Mouse (Mus musculus) liver, embryonic 12.5 days (tissue): ENCODE measurements around the gene Ndufaf8. TPM values are rescaled to one million over a fixed set of nuclear protein-coding genes. Genes with fewer than 3 reads are reported as not detected.

Source experiments
- ATAC-seq: fragments of 200-750 bp; cut with Nextera tagmentation; 2 replicates; pipeline ENCODE4 v1.8.0; 2017; ENCODE audit warnings: moderate number of reproducible peaks, mild to moderate bottlenecking, moderate library complexity
- H3K27ac ChIP-seq: fragments of 300-500 bp; sonication (generic); 2 replicates; pipeline ENCODE4 v1.5.1; 2016; ENCODE audit warnings: mild to moderate bottlenecking
- H3K27me3 ChIP-seq: fragments of 300-500 bp; sonication (generic); replicated peaks from 2 replicates; pipeline ENCODE4 v1.6.1; 2016; ENCODE audit warnings: mild to moderate bottlenecking, moderate library complexity
- H3K36me3 ChIP-seq: fragments of 300-500 bp; sonication (generic); 2 replicates; pipeline ENCODE4 v1.6.1; 2016; ENCODE audit warnings: mild to moderate bottlenecking, moderate library complexity
- H3K4me1 ChIP-seq: fragments of 300-500 bp; sonication (generic); 2 replicates; pipeline ENCODE4 v1.6.1; 2016
- H3K4me2 ChIP-seq: fragments of 300-500 bp; sonication (generic); 2 replicates; pipeline ENCODE4 v1.6.1; 2016; ENCODE audit warnings: mild to moderate bottlenecking, moderate library complexity
- H3K4me3 ChIP-seq: fragments of 300-500 bp; sonication (generic); 2 replicates; pipeline ENCODE4 v1.5.1; 2016; ENCODE audit warnings: mild to moderate bottlenecking, moderate library complexity
- H3K9ac ChIP-seq: fragments of 300-500 bp; sonication (generic); 2 replicates; pipeline ENCODE4 v1.6.1; 2016; ENCODE audit warnings: mild to moderate bottlenecking, moderate library complexity
- H3K9me3 ChIP-seq: fragments of 300-500 bp; sonication (generic); replicated peaks from 2 replicates; pipeline ENCODE4 v1.6.1; 2016; ENCODE audit warnings: mild to moderate bottlenecking, moderate library complexity
- WGBS: fragments of 180-500 bp; shearing (Covaris S2); methylation state at CpG from one replicate; pipeline ENCODE4 v1.1.7; 2016; ENCODE audit not compliant: insufficient replicate concordance; 5-methylcytosine and 5-hydroxymethylcytosine counted together
- polyA plus RNA-seq: library from polyadenylated mRNA; unstranded; fragments of >200 nt; fragmentation: Nextera tagmentation; extraction: Ambion mirVana; gene quantifications from 2 replicates; pipeline ENCODE4 v1.2.1, GENCODE M21; 2016

Ndufaf8 gene
- polyA plus RNA-seq, 1 experiment from 2014 or later = 68.1 TPM

DNA sequence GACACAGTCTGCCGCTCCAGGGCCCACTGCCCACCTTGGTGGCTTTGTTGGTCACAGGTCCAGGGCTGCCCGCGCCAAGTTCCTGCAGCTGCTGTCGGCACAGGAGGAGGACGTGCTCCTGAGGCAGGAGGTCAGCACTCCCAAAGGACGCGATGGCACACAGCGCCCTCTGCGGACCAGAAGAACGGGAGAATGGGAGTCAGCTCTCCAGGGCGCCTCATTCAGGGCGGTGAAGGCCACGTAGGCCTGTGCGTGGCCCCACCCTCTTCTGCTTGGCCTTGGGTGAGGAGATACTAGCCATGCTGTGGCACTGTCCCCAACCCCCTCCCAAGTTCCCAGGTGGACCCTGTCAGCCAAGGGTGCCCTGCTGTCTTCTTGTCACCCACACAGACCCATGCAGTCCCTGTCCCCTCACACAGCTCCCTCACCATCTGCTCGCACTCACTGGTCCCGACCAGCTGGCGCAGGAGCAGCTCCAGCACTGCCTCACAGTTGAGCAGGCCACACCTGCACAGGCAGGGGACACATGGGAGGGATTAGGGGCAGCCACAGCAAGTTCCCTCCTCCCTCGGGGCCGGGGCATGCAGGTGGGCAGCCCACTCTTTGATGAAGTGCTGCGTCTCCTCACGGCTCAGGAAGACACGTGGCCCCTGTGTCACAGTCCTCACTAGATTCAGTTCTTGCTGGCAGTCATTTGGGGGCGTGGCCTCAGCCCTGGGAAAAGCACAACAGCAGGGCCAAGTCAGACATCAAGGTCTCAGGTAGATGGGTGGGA, 5.7 kb upstream of the Ndufaf8 start:
- Histone ChIP-seq H3K27me3 (no peaks in the 10 kb centered on the region), H3K9ac (no peak overlapping the region), H3K36me3 (peaks cover 67% of the 10 kb centered on the region), H3K4me1 (peaks cover 22% of the 10 kb centered on the region), H3K4me2 (no peak overlapping the region), H3K9me3 (no peaks in the 10 kb centered on the region), H3K27ac (no peak overlapping the region), H3K4me3 (no peak overlapping the region)
- 78% methylated on average over 22 of the region's 23 CpGs for WGBS
- ATAC-seq = 0 out of 2 replicates have a peak, but pooled peaks have one; percentile 17

DNA sequence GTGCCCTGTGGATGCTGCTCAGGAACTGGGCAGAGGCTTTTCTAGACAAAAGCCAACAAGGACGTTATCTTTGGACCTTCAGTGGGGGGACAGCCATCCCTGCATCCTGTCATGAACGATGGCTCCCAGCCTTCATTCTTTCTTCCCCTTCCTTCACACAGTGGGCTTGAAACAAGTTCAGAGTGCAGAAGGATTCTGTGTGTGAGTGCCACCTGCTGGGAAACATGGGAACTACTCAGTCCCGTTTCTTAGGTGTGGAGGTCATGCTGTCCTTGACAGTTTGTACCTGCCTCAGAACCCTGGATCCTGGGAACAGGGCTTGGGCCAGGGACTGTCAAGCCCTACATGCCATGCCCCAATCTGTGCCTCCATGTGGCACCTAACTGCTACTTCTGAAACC, 2.3 kb downstream of the Ndufaf8 start:
- Histone ChIP-seq H3K4me2 (no peak overlapping the region), H3K4me3 (no peak overlapping the region), H3K27me3 (no peaks in the 10 kb centered on the region), H3K36me3 (peaks cover 39% of the 10 kb centered on the region), H3K9ac (no peak overlapping the region), H3K4me1 (peaks cover 35% of the 10 kb centered on the region), H3K27ac (0 out of 2 replicates have a peak overlapping the region, but pooled peaks have one; percentile 39), H3K9me3 (no peaks in the 10 kb centered on the region)
- ATAC-seq = no peak
- WGBS = 4% methylated on average over 3 of the region's 3 CpGs

DNA sequence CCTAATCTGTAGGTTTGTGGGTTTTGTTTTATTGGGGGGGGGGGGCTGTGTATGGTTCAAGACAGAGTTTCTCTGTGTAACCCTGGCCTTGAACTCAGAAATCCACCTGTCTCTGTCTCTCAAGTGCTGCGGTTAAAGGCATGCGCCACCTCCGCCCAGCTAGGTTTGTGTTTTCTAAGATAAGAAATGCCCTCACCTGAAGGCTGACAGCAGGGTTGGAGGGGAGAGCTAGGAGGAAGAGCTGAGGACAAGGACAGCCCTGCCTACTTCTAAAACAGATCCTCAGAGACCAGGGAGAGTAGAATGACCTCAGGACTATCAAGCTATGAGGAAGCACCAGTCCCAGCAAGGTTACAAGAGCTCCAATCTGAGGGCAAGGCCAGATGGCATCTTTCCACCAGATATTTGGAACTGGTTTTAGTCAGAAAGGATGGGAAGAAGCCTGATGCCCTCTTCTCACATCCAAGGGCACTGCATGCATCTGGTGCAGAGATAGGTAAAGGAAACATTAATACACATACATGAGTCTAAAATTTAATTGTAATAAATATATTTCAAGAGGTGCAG, 4.8 kb downstream of the Ndufaf8 start:
- peaks cover 56% of the 10 kb centered on the region for H3K36me3 ChIP-seq
- WGBS = 62% methylated on average over 3 of the region's 3 CpGs
- H3K27me3 ChIP-seq = no peaks in the 10 kb centered on the region
- H3K9me3 ChIP-seq = no peaks in the 10 kb centered on the region
- no peak overlapping the region for H3K4me2 ChIP-seq
- H3K4me1 ChIP-seq = peaks cover 19% of the 10 kb centered on the region
- no peak overlapping the region for H3K4me3 ChIP-seq
- no peak overlapping the region for H3K9ac ChIP-seq
- no peak overlapping the region for H3K27ac ChIP-seq
- ATAC-seq = no peak

DNA sequence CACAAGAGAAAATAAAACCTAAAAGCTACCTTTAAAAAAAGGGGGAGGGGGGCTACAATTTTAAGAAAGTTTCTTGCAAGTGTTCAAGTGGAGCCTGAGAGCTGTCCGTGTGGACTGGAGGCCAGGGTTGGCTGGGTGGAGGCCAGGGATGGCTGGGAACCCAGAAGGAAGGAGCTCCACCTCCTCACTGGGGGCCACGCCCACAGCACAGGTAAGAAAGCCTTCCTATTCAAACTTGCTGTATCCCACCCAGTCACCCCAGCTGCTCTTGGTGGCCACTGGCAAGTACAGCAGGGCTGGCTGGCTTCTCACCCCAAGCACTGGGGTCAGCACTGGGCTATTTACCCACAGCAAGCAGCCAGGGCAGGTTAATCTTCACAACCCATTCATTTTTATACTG, 8.3 kb downstream of the Ndufaf8 start:
- H3K36me3 ChIP-seq = peaks cover 74% of the 10 kb centered on the region
- H3K4me2 ChIP-seq = no peak overlapping the region
- H3K9ac ChIP-seq = no peak overlapping the region
- no peaks in the 10 kb centered on the region for H3K9me3 ChIP-seq
- H3K4me1 ChIP-seq = peaks cover 6% of the 10 kb centered on the region; the same call in 1 of the 2 replicates
- no peaks in the 10 kb centered on the region for H3K27me3 ChIP-seq
- ATAC-seq = no peak
- H3K4me3 ChIP-seq = no peak overlapping the region
- 65% methylated on average over 2 of the region's 2 CpGs for WGBS
- no peak overlapping the region for H3K27ac ChIP-seq

DNA sequence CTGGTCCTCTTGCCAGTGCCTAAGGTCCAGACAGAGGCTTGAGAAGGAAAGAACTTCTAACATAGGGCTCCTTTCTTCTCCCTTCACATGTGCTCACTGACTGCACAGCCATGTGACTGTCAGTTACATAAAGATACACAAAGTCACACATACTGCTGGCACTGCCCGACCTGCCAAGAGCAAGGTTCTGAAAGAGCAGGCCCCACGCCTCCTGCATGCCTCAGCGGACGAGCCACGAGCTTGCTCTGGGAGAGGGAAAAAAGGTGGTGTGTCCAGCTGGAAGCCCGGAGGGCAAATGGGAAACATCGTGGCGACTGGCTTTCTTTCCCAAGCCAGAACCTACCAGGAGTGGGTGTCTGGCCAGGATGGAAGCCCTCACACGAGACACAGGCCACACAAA, 9.1 kb downstream of the Ndufaf8 start:
- WGBS = 88% methylated on average over 9 of the region's 9 CpGs
- peaks cover 81% of the 10 kb centered on the region for H3K36me3 ChIP-seq

DNA sequence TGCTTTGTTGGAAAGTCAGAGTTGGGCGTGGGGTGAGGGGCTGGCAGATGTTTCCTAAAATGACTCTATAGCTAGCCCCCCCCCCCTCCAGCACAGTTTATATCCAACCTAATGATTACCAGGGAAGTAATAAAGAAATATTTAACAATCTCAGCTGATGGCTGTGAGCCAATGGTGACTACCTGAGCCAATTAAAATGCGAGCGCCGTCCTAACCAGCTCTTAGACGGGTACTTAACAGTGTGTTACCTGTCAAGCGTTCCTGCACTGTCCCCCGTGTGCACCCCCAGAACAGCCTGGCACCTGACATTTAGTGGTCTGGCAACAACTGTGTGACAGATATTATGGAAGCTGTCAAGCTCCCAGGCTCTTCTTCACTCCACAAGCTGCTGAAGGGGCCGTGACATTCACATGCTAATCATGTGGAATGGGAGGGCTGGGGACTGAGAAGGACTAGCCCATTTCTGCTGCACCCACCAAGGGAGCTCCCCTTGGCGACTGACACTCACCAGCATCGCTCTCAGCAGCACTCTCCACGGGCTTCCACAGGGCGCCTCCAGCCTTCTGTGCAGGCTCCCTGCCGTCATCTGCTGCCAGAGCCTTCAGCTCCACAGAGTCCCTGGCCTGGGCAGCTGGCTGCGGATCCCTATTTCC, 11.0 kb downstream of the Ndufaf8 start:
- H3K4me1 ChIP-seq = no peaks in the 10 kb centered on the region
- H3K27me3 ChIP-seq = no peaks in the 10 kb centered on the region
- H3K27ac ChIP-seq = no peak overlapping the region
- peaks cover 90% of the 10 kb centered on the region for H3K36me3 ChIP-seq
- H3K4me3 ChIP-seq = no peak overlapping the region
- ATAC-seq = no peak
- no peak overlapping the region for H3K9ac ChIP-seq
- WGBS = 83% methylated on average over 14 of the region's 14 CpGs
- no peak overlapping the region for H3K4me2 ChIP-seq
- H3K9me3 ChIP-seq = no peaks in the 10 kb centered on the region

More for the DNA sequence above, 9.1 kb downstream of the Ndufaf8 start:
- no peak overlapping the region for H3K9ac ChIP-seq
- no peak for ATAC-seq
- no peak overlapping the region for H3K4me3 ChIP-seq
- no peak overlapping the region for H3K4me2 ChIP-seq
- no peaks in the 10 kb centered on the region for H3K27me3 ChIP-seq
- peaks cover 6% of the 10 kb centered on the region; the same call in 1 of the 2 replicates for H3K4me1 ChIP-seq
- no peaks in the 10 kb centered on the region for H3K9me3 ChIP-seq
- H3K27ac ChIP-seq = no peak overlapping the region

DNA sequence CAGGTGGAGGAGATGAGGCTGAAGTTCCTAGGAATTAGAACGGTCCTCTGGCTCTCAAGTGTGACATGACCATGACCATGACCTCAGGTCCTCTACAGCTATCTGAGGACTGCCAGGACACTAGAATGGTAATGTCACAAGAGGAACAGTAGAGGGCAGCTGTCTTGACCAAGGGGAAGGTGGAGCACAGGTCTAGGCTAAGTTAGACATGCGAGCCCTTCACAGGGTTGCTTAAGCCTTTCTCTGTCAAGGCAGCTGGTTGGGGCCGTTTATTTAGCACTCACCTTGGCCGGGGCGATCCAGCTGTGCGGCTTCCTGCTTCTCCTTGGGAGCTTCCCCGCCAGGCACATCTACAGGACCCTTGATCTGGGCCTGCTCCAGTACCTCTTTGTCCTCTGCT, 11.8 kb downstream of the Ndufaf8 start:
- H3K4me1 ChIP-seq = no peaks in the 10 kb centered on the region
- 74% methylated on average over 7 of the region's 7 CpGs for WGBS
- ATAC-seq = no peak
- peaks cover 90% of the 10 kb centered on the region for H3K36me3 ChIP-seq
- no peak overlapping the region for H3K27ac ChIP-seq
- no peak overlapping the region for H3K9ac ChIP-seq
- H3K9me3 ChIP-seq = no peaks in the 10 kb centered on the region
- no peak overlapping the region for H3K4me3 ChIP-seq
- H3K27me3 ChIP-seq = no peaks in the 10 kb centered on the region
- no peak overlapping the region for H3K4me2 ChIP-seq

DNA sequence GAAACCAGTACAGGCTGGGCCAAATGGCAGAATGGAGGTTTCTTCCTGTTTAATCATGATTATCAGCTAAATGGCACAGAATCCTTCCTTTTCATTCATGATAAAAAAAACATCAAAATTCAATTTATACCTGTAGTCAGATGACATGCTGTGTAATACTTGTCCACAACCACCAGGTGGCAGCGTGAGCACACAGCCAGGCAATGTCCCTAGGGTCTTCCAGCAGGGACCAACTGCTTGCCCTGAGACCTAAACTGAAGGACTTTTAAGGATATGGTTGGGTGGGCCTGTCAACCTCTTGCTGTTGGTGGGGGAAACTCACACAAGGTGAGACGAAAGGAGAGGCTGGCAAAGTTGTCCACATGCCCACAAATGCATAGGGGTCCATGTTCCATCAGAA, 12.3 kb downstream of the Ndufaf8 start:
- ATAC-seq = no peak
- no peak overlapping the region for H3K4me2 ChIP-seq
- WGBS = 12% methylated on average over 2 of the region's 2 CpGs
- no peak overlapping the region for H3K9ac ChIP-seq
- H3K36me3 ChIP-seq = peaks cover 90% of the 10 kb centered on the region
- no peaks in the 10 kb centered on the region for H3K9me3 ChIP-seq
- no peaks in the 10 kb centered on the region for H3K4me1 ChIP-seq
- no peak overlapping the region for H3K27ac ChIP-seq
- no peaks in the 10 kb centered on the region for H3K27me3 ChIP-seq
- no peak overlapping the region for H3K4me3 ChIP-seq

DNA sequence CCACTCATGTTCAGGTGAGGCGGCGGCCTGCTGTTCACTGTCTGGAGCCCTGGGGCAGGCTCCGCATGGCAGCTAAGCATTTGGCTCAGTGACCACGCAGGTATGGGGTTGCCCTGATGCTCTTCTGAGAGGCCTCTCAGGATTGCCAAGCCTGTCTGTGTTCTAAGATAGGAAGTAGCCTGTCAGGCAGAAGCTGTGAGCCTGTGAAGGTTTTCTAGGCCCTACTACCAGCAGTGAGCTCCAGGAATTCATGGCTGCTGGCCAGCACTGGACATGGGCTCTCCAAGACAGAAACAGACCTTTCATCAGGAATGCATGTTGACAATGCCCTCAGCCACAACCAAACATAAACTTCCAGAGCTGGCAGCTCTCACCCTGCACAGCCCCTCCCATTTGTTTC, 13.4 kb downstream of the Ndufaf8 start:
- Histone ChIP-seq H3K4me2 (no peak overlapping the region), H3K27me3 (no peaks in the 10 kb centered on the region), H3K27ac (no peak overlapping the region), H3K9me3 (no peaks in the 10 kb centered on the region), H3K4me3 (no peak overlapping the region), H3K36me3 (peaks cover 90% of the 10 kb centered on the region), H3K9ac (no peak overlapping the region), H3K4me1 (no peaks in the 10 kb centered on the region)
- no peak for ATAC-seq
- WGBS = 79% methylated on average over 4 of the region's 4 CpGs

DNA sequence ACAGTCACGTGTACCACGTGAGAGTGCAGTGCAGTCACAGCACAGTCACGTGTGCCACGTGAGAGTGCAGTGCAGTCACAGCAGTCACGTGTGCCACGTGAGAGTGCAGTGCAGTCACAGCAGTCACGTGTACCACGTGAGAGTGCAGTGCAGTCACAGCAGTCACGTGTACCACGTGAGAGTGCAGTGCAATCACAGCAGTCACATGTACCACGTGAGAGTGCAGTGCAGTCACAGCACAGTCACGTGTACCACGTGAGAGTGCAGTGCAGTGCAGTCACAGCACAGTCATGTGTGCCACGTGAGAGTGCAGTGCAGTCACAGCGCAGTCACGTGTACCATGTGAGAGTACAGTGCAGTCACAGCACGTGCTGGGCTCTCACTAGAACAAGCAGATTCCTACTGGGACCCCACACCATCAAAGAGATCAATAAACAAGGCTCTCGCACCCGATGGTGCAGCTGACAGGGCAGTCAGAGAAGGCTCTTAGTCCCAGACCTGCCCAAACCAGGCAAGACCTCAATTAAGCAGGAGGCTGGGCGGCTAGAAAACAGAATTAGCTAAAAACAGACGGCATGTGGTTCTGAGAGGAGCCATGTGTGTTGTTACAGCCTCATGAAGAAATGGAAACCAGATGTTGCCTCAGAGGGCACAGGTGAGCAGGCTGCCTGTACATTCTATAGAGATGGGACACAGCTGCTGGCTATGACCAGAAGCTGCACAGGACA, 15.9 kb downstream of the Ndufaf8 start:
- no peaks in the 10 kb centered on the region for H3K27me3 ChIP-seq
- WGBS = 86% methylated on average over 21 of the region's 21 CpGs
- no peaks in the 10 kb centered on the region for H3K9me3 ChIP-seq
- H3K4me3 ChIP-seq = no peak overlapping the region
- H3K36me3 ChIP-seq = peaks cover 90% of the 10 kb centered on the region
- no peak overlapping the region for H3K27ac ChIP-seq
- no peak overlapping the region for H3K9ac ChIP-seq
- ATAC-seq = no peak
- H3K4me1 ChIP-seq = peaks cover 4% of the 10 kb centered on the region
- H3K4me2 ChIP-seq = no peak overlapping the region

DNA sequence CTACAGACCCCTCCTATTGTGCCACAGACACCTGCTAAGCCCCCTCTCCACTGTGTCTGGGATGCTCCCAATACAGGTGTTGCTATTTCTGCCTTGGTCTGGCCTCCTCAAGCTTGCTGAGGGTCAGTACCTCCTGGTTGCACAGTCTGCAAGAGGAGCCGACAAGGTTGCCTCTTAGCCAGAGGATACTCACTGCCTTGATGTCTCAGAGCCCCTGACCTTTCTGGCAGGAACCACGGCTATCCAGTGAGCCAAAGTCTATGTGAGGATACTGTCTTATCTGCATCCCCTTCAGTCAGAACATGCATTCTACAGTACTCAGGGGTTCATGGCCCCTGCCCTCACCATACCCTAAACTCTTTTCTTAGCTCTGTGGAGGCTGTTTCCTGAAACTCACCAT, 18.9 kb downstream of the Ndufaf8 start:
- peaks cover 7% of the 10 kb centered on the region for H3K4me1 ChIP-seq
- ATAC-seq = no peak
- H3K4me3 ChIP-seq = no peak overlapping the region
- 83% methylated on average over 2 of the region's 2 CpGs for whole genome bisulfite sequencing
- H3K4me2 ChIP-seq = no peak overlapping the region
- H3K9ac ChIP-seq = no peak overlapping the region
- H3K36me3 ChIP-seq = peaks cover 99% of the 10 kb centered on the region
- no peaks in the 10 kb centered on the region for H3K27me3 ChIP-seq
- no peak overlapping the region for H3K27ac ChIP-seq
- no peaks in the 10 kb centered on the region for H3K9me3 ChIP-seq

DNA sequence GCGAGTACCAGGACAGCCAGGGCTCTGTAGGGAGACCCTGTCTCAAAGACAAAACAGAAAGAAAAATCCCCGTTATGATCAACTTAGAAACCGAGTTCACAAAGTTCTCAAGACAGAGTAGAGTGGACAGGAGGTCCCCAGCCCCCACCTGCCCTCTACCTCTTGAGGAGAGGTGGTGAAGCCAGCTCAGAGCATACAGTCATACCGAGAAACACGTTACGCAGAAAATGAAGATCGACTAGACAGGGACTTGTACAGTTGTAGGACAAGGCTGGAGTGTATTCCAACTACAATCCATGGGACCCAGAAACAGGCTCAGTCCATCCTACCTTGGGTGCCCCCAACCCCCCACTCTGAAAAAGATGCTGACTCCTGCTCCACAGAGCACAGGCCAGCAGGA, 20.4 kb downstream of the Ndufaf8 start:
- H3K36me3 ChIP-seq = peaks cover 99% of the 10 kb centered on the region
- H3K4me3 ChIP-seq = no peak overlapping the region
- 83% methylated on average over 7 of the region's 7 CpGs for WGBS

More for the DNA sequence above, 20.4 kb downstream of the Ndufaf8 start:
- Histone ChIP-seq H3K9me3 (no peaks in the 10 kb centered on the region), H3K27ac (no peak overlapping the region), H3K9ac (no peak overlapping the region), H3K27me3 (no peaks in the 10 kb centered on the region), H3K4me1 (peaks cover 7% of the 10 kb centered on the region), H3K4me2 (no peak overlapping the region)
- ATAC-seq = no peak
